Mouse (Mus musculus): Measurements from ENCODE around the gene Mgat5b. TPM values are rescaled to one million over a fixed set of nuclear protein-coding genes. Genes with fewer than 3 reads are reported as not detected.

The Mgat5b gene
- polyA plus RNA-seq, 1 experiment from 2014 or later = 18.5 TPM

GRCm38 (mm10) chr11:116988131-116988530 lies 69.5 kb downstream of the Mgat5b start:
- Histone ChIP-seq H3K36me3 (ENCODE audit: poor library complexity, severe bottlenecking) (peaks cover 43% of the 10 kb centered on the region), H3K9ac (no peak overlapping the region), H3K27me3 (no peaks in the 10 kb centered on the region), H3K9me3 (replicated peaks) (no peaks in the 10 kb centered on the region), H3K4me2 (no peak overlapping the region), H3K4me3 (no peak overlapping the region), H3K4me1 (peaks cover 21% of the 10 kb centered on the region), H3K27ac (0 out of 2 replicates have a peak overlapping the region, but pooled peaks have one; percentile 6)
- 25% methylated on average over 8 of the region's 8 CpGs for WGBS
- no peak for ATAC-seq

- Histone ChIP-seq H3K4me1 (peaks cover 31% of the 10 kb centered on the region), H3K27me3 (peaks cover 5% of the 10 kb centered on the region; the same call in 1 of the 2 replicates), H3K36me3 (ENCODE audit: poor library complexity, severe bottlenecking) (peaks cover 22% of the 10 kb centered on the region), H3K4me2 (no peak overlapping the region), H3K27ac (peak overlapping the region; percentile 35), H3K9ac (no peak overlapping the region), H3K9me3 (replicated peaks) (no peaks in the 10 kb centered on the region), H3K4me3 (no peak overlapping the region)
- WGBS = 59% methylated on average over 7 of the region's 7 CpGs
- no peak for ATAC-seq
Observed at GRCm38 (mm10) chr11:116990231-116990630, 71.6 kb downstream of the Mgat5b start.

GRCm38 (mm10) chr11:116991410-116991809 lies 72.7 kb downstream of the Mgat5b start:
- no peak for ATAC-seq
- 74% methylated on average over 8 of the region's 8 CpGs for WGBS
- Histone ChIP-seq H3K4me1 (peaks cover 31% of the 10 kb centered on the region), H3K27me3 (peaks cover 5% of the 10 kb centered on the region; the same call in 1 of the 2 replicates), H3K4me3 (no peak overlapping the region), H3K9me3 (replicated peaks) (no peaks in the 10 kb centered on the region), H3K9ac (no peak overlapping the region), H3K4me2 (no peak overlapping the region), H3K27ac (no peak overlapping the region), H3K36me3 (ENCODE audit: poor library complexity, severe bottlenecking) (peaks cover 11% of the 10 kb centered on the region)

GRCm38 (mm10) chr11:116991964-116992363 lies 73.3 kb downstream of the Mgat5b start:
- peaks cover 5% of the 10 kb centered on the region; the same call in 1 of the 2 replicates for H3K27me3 ChIP-seq
- H3K9me3 ChIP-seq (replicated peaks) = no peaks in the 10 kb centered on the region
- no peak overlapping the region for H3K4me2 ChIP-seq
- 81% methylated on average over 6 of the region's 6 CpGs for WGBS
- H3K4me3 ChIP-seq = no peak overlapping the region
- H3K4me1 ChIP-seq = peaks cover 31% of the 10 kb centered on the region
- H3K9ac ChIP-seq = no peak overlapping the region
- H3K36me3 ChIP-seq (ENCODE audit: poor library complexity, severe bottlenecking) = peaks cover 6% of the 10 kb centered on the region
- no peak overlapping the region for H3K27ac ChIP-seq
- ATAC-seq = no peak

GRCm38 (mm10) chr11:116994095-116994582 lies 75.5 kb downstream of the Mgat5b start:
- Histone ChIP-seq H3K27me3 (peaks cover 5% of the 10 kb centered on the region; the same call in 1 of the 2 replicates), H3K9me3 (replicated peaks) (no peaks in the 10 kb centered on the region), H3K36me3 (ENCODE audit: poor library complexity, severe bottlenecking) (no peaks in the 10 kb centered on the region), H3K9ac (peak overlapping the region; percentile 18; the same call in 1 of the 2 replicates), H3K27ac (peak overlapping the region; percentile 40), H3K4me3 (peak overlapping the region; percentile 27), H3K4me1 (peaks cover 21% of the 10 kb centered on the region), H3K4me2 (peak overlapping the region; percentile 55)
- 1% methylated on average over 18 of the region's 18 CpGs for WGBS
- peak; percentile 44; the same call in 1 of the 2 replicates for ATAC-seq

GRCm38 (mm10) chr11:116996976-116997375 lies 78.3 kb downstream of the Mgat5b start:
- peaks cover 5% of the 10 kb centered on the region; the same call in 1 of the 2 replicates for H3K27me3 ChIP-seq
- no peak overlapping the region for H3K9ac ChIP-seq
- 28% methylated on average over 3 of the region's 3 CpGs for WGBS
- no peak overlapping the region for H3K4me2 ChIP-seq
- no peak for ATAC-seq
- H3K36me3 ChIP-seq (ENCODE audit: poor library complexity, severe bottlenecking) = no peaks in the 10 kb centered on the region
- H3K4me3 ChIP-seq = no peak overlapping the region
- H3K4me1 ChIP-seq = peaks cover 10% of the 10 kb centered on the region
- H3K27ac ChIP-seq = no peak overlapping the region
- H3K9me3 ChIP-seq (replicated peaks) = no peaks in the 10 kb centered on the region

- H3K9me3 ChIP-seq (replicated peaks) = no peaks in the 10 kb centered on the region
- no peak overlapping the region for H3K4me3 ChIP-seq
- H3K9ac ChIP-seq = no peak overlapping the region
- H3K4me2 ChIP-seq = no peak overlapping the region
- H3K27ac ChIP-seq = no peak overlapping the region
- 94% methylated on average over 5 of the region's 5 CpGs for WGBS
- H3K36me3 ChIP-seq (ENCODE audit: poor library complexity, severe bottlenecking) = no peaks in the 10 kb centered on the region
- H3K4me1 ChIP-seq = peaks cover 13% of the 10 kb centered on the region
- peaks cover 8% of the 10 kb centered on the region; the same call in 1 of the 2 replicates for H3K27me3 ChIP-seq
- ATAC-seq = no peak
Observed at GRCm38 (mm10) chr11:116998935-116999334, 80.3 kb downstream of the Mgat5b start.

- Histone ChIP-seq H3K4me2 (no peak overlapping the region), H3K9me3 (replicated peaks) (no peaks in the 10 kb centered on the region), H3K27me3 (peaks cover 11% of the 10 kb centered on the region; the same call in 1 of the 2 replicates), H3K27ac (no peak overlapping the region), H3K4me3 (no peak overlapping the region), H3K4me1 (peaks cover 16% of the 10 kb centered on the region), H3K9ac (no peak overlapping the region), H3K36me3 (ENCODE audit: poor library complexity, severe bottlenecking) (no peaks in the 10 kb centered on the region)
- no peak for ATAC-seq
- WGBS = 0% methylated on average over 3 of the region's 3 CpGs
Observed at GRCm38 (mm10) chr11:117000219-117000618, 81.6 kb downstream of the Mgat5b start.

- ATAC-seq = no peak
- Histone ChIP-seq H3K4me1 (peaks cover 16% of the 10 kb centered on the region), H3K27ac (no peak overlapping the region)
Observed at GRCm38 (mm10) chr11:117001789-117002188, 83.1 kb downstream of the Mgat5b start.

GRCm38 (mm10) chr11:117003503-117003902 lies 84.8 kb downstream of the Mgat5b start:
- H3K27ac ChIP-seq = no peak overlapping the region
- WGBS = 22% methylated on average over 9 of the region's 9 CpGs
- H3K9me3 ChIP-seq (replicated peaks) = no peaks in the 10 kb centered on the region
- peaks cover 19% of the 10 kb centered on the region; the same call in 1 of the 2 replicates for H3K27me3 ChIP-seq
- H3K4me3 ChIP-seq = no peak overlapping the region
- peaks cover 16% of the 10 kb centered on the region for H3K4me1 ChIP-seq
- no peak overlapping the region for H3K9ac ChIP-seq
- H3K36me3 ChIP-seq (ENCODE audit: poor library complexity, severe bottlenecking) = no peaks in the 10 kb centered on the region
- ATAC-seq = no peak
- peak overlapping the region; percentile 18; the same call in 1 of the 2 replicates for H3K4me2 ChIP-seq

More at GRCm38 (mm10) chr11:117001789-117002188, 83.1 kb downstream of the Mgat5b start:
- no peak overlapping the region for H3K9ac ChIP-seq
- H3K9me3 ChIP-seq (replicated peaks) = no peaks in the 10 kb centered on the region
- WGBS = 33% methylated on average over 4 of the region's 4 CpGs
- H3K4me2 ChIP-seq = no peak overlapping the region
- H3K27me3 ChIP-seq = peaks cover 19% of the 10 kb centered on the region; the same call in 1 of the 2 replicates
- H3K36me3 ChIP-seq (ENCODE audit: poor library complexity, severe bottlenecking) = no peaks in the 10 kb centered on the region
- H3K4me3 ChIP-seq = no peak overlapping the region

GRCm38 (mm10) chr11:117004277-117004676 lies 85.6 kb downstream of the Mgat5b start:
- Histone ChIP-seq H3K4me3 (no peak overlapping the region), H3K27me3 (peaks cover 19% of the 10 kb centered on the region; the same call in 1 of the 2 replicates), H3K4me1 (peaks cover 16% of the 10 kb centered on the region), H3K36me3 (ENCODE audit: poor library complexity, severe bottlenecking) (no peaks in the 10 kb centered on the region), H3K9me3 (replicated peaks) (no peaks in the 10 kb centered on the region), H3K27ac (no peak overlapping the region), H3K4me2 (0 out of 2 replicates have a peak overlapping the region, but pooled peaks have one; percentile 10), H3K9ac (no peak overlapping the region)
- ATAC-seq = 0 out of 2 replicates have a peak, but pooled peaks have one; percentile 38
- WGBS = 8% methylated on average over 9 of the region's 9 CpGs

GRCm38 (mm10) chr11:117017462-117017861 lies 98.8 kb downstream of the Mgat5b start:
- Histone ChIP-seq H3K36me3 (ENCODE audit: poor library complexity, severe bottlenecking) (no peaks in the 10 kb centered on the region), H3K27me3 (0 out of 2 replicates have a peak, but pooled peaks cover 4% of the 10 kb centered on the region), H3K27ac (no peak overlapping the region), H3K9me3 (replicated peaks) (peaks cover 5% of the 10 kb centered on the region; the same call in 1 of the 2 replicates), H3K4me3 (no peak overlapping the region), H3K4me1 (peaks cover 13% of the 10 kb centered on the region), H3K4me2 (no peak overlapping the region), H3K9ac (no peak overlapping the region)
- 27% methylated on average over 4 of the region's 4 CpGs for WGBS
- ATAC-seq = no peak
